7 mouse cellular contexts compared by ENCODE assay signal in the genomic region with DNA sequence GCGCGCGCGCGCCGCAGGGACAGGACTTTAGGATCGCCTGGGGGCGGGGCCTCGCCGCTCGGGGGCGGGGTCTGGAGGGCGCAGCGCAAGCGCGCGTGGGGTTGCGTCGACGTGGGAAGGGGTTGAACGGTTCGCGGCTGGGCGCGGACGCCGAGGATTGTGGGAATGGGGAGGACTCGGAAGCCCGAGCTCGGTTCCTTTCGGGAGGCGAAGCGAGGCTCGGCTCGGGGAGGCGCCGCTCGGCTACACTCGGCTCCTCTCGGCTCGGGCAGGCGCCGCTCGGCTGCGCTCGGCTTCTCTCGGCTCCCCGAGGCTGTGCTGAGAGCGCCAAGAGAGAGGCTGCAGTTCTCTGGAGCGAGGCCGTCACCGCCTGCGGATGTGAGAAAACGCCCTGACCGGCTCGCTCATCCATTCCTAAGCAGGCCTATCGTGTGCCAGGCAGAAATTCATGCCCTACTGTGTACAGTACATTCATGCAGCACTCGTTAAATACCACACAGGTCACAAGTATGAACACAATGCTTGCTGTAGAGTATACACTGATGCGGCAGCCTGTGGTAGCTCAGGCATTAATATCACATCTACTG. TPM values are rescaled to one million over a fixed set of nuclear protein-coding genes. Genes with fewer than 3 reads are reported as not detected.
DNase-seq lines count a peak whose midpoint lies in the region; ATAC-seq and TF ChIP-seq lines count a peak whose summit lies in the region.

Gna11 (minus strand) TSS at position 30 of the 587 bp plus-strand sequence.

- intact Hi-C loops in left cerebral cortex, postnatal 4 days (cut with DNase I): no loop called here

- no peaks in the 10 kb centered on the region for H3K9me3 ChIP-seq in embryonic facial prominence, embryonic 10.5 days
- H3K9me3 ChIP-seq in intestine, postnatal 0 days (ENCODE audit: control insufficient read depth): no peaks in the 10 kb centered on the region
- no peaks in the 10 kb centered on the region for H3K9me3 ChIP-seq in midbrain, embryonic 12.5 days

- H3K36me3 ChIP-seq in embryonic facial prominence, embryonic 10.5 days (replicated peaks): peaks cover 21% of the 10 kb centered on the region
- H3K36me3 ChIP-seq in intestine, postnatal 0 days (ENCODE audit: control insufficient read depth, insufficient read depth): no peaks in the 10 kb centered on the region
- no peaks in the 10 kb centered on the region for H3K36me3 ChIP-seq in midbrain, embryonic 12.5 days
- peaks cover 19% of the 10 kb centered on the region for H3K36me3 ChIP-seq in small intestine, adult 2 months (ENCODE audit: control insufficient read depth, insufficient read depth, low read length)

- peak within 1 kb of the TSS; percentile 75 for H3K4me2 ChIP-seq in intestine, postnatal 0 days (replicated peaks; ENCODE audit: low read depth)
- H3K4me2 ChIP-seq in midbrain, embryonic 12.5 days (replicated peaks): peak within 1 kb of the TSS; percentile 98

- no peaks in the 10 kb centered on the region for H3K27me3 ChIP-seq in embryonic facial prominence, embryonic 10.5 days (replicated peaks; ENCODE audit: low read depth, poor library complexity, severe bottlenecking)
- H3K27me3 ChIP-seq in intestine, postnatal 0 days (replicated peaks; ENCODE audit: control insufficient read depth, insufficient read depth, low read length): no peaks in the 10 kb centered on the region
- no peaks in the 10 kb centered on the region for H3K27me3 ChIP-seq in midbrain, embryonic 12.5 days
- H3K27me3 ChIP-seq in small intestine, adult 2 months (ENCODE audit: control insufficient read depth, insufficient read depth, low read length): no peaks in the 10 kb centered on the region

- no peak for TF ChIP-seq CTCF in intestine, postnatal 0 days (IDR thresholded peaks at IDR 0.05; ENCODE audit: low read depth)
- no peak for TF ChIP-seq CTCF in small intestine, adult 2 months (IDR thresholded peaks at IDR 0.05; ENCODE audit: extremely low read depth, insufficient read length, insufficient replicate concordance, low read depth, low read length)

- peak; percentile 100 for DNase-seq in adrenal gland, postnatal 10 days
- peak; percentile 100 for DNase-seq in embryonic facial prominence, embryonic 10.5 days (ENCODE audit: low spot score)
- no peak for DNase-seq in gonadal fat pad, adult 2 months (ENCODE audit: low read depth)
- DNase-seq in left cerebral cortex, postnatal 4 days: peak; percentile 100

- WGBS in embryonic facial prominence, embryonic 10.5 days: 1% methylated on average over 59 of the region's 59 CpGs
- under 1% methylated on average over 42 of the region's 59 CpGs for WGBS in intestine, postnatal 0 days
- 2% methylated on average over 54 of the region's 59 CpGs for WGBS in midbrain, embryonic 12.5 days
- WGBS in small intestine, adult 2 months: under 1% methylated on average over 59 of the region's 59 CpGs

- H3K27ac ChIP-seq in embryonic facial prominence, embryonic 10.5 days (replicated peaks): peak within 1 kb of the TSS; percentile 93
- peak within 1 kb of the TSS; percentile 91 for H3K27ac ChIP-seq in intestine, postnatal 0 days (ENCODE audit: low read depth, low read length)
- peak within 1 kb of the TSS; percentile 88 for H3K27ac ChIP-seq in midbrain, embryonic 12.5 days (replicated peaks)
- H3K27ac ChIP-seq in small intestine, adult 2 months (ENCODE audit: insufficient read depth, low read depth, low read length): peak within 1 kb of the TSS; percentile 98

- no peak; the same call in 1 of the 2 replicates for TF ChIP-seq POLR2A in small intestine, adult 2 months (IDR thresholded peaks at IDR 0.05; ENCODE audit: low read depth, low read length)

- peak within 1 kb of the TSS; percentile 80 for H3K4me3 ChIP-seq in embryonic facial prominence, embryonic 10.5 days
- peak within 1 kb of the TSS; percentile 80 for H3K4me3 ChIP-seq in intestine, postnatal 0 days (ENCODE audit: low read depth, low read length)
- peak within 1 kb of the TSS; percentile 94 for H3K4me3 ChIP-seq in midbrain, embryonic 12.5 days
- peak within 1 kb of the TSS; percentile 84 for H3K4me3 ChIP-seq in small intestine, adult 2 months (ENCODE audit: low read depth, low read length)

- peaks cover 39% of the 10 kb centered on the region for H3K4me1 ChIP-seq in embryonic facial prominence, embryonic 10.5 days
- H3K4me1 ChIP-seq in intestine, postnatal 0 days (replicated peaks; ENCODE audit: control insufficient read depth, insufficient read depth, low read length): peaks cover 3% of the 10 kb centered on the region
- peaks cover 32% of the 10 kb centered on the region for H3K4me1 ChIP-seq in midbrain, embryonic 12.5 days
- H3K4me1 ChIP-seq in small intestine, adult 2 months (ENCODE audit: control insufficient read depth, insufficient read depth, insufficient read length, low read length): peaks cover 35% of the 10 kb centered on the region

- peak; percentile 84 for ATAC-seq in intestine, postnatal 0 days
- ATAC-seq in midbrain, embryonic 12.5 days (ENCODE audit: low FRiP score, low read depth): peak; percentile 95

- peak within 1 kb of the TSS; percentile 86 for H3K9ac ChIP-seq in intestine, postnatal 0 days (ENCODE audit: low read depth, low read length)
- H3K9ac ChIP-seq in midbrain, embryonic 12.5 days (replicated peaks): peak within 1 kb of the TSS; percentile 93

RNA-seq across cellular contexts. Expression of gene Gna11, which starts in this region (rescaled TPM):
- 10 to 100 TPM; 63.8 to 72.7 TPM for total RNA-seq in adrenal gland, postnatal 10 days (2021)
- 79.0 and 80.4 TPM in 2 replicates for polyA plus RNA-seq in embryonic facial prominence, embryonic 10.5 days (2016; fragmentation: Nextera tagmentation; extraction: Ambion mirVana)
- polyA plus RNA-seq in gonadal fat pad, adult 2 months (2012; rRNA removed): 202 and 223 TPM in 2 replicates
- 188 and 195 TPM in 2 replicates for polyA plus RNA-seq in intestine, postnatal 0 days (2015; fragmentation: Nextera tagmentation; extraction: Ambion mirVana)
- 100 to 1,000 TPM; 116 to 117 TPM for total RNA-seq in left cerebral cortex, postnatal 4 days (2021)
- polyA plus RNA-seq in midbrain, embryonic 12.5 days (2016; fragmentation: Nextera tagmentation; extraction: Ambion mirVana): 70.9 and 72.6 TPM in 2 replicates
- 318 and 828 TPM in 2 replicates for polyA plus RNA-seq in small intestine, adult 2 months (2012; rRNA removed)
